Mouse (Mus musculus) lung, adult 2 months (tissue): ENCODE results near the gene Sbf2.

Experiments
- CTCF ChIP-seq: fragments of 200-500 bp; IDR thresholded peaks from 2 replicates; pipeline ENCODE4 v1.5.1; 2011; ENCODE audit warnings: mild to moderate bottlenecking, low read length, control low read depth; ENCODE audit not compliant: insufficient read depth
- POLR2A ChIP-seq: fragments of 200-500 bp; IDR thresholded peaks from 2 replicates; pipeline ENCODE4 v1.6.1; 2011; ENCODE audit warnings: low read depth, mild to moderate bottlenecking, control low read depth, low read length, borderline replicate concordance; ENCODE audit errors: extremely low read depth

DNA sequence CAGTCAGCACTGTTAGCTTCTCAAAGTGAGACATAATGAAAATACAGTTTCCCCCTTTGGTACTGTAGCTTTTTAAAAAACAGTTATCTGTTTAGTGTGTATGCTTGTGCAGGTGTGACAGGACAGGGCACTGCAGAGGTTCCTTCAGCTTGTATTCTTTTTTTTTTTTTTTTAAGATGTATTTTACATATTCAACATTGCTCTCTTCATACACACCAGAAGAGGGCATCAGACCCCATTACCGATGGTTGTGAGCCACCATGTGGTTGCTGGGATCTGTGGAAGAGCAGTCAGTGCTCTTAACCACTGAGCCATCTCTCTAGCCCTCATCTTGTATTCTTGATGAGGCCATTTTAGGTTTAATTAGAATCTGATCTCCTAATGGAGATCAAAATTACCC is 289.9 kb downstream of the Sbf2 start:
- TF ChIP-seq CTCF (no peak), POLR2A (no peak)
